Mouse (Mus musculus) heart, embryonic 13.5 days (tissue): ENCODE measurements around the gene Sgip1. TPM values are rescaled to one million over a fixed set of nuclear protein-coding genes. Genes with fewer than 3 reads are reported as not detected.
A peak's percentile ranks its signal among the peaks of the same experiment; 100 is the strongest.

Experiments used
- ATAC-seq: fragments of 200-750 bp; cut with Nextera tagmentation; 2 replicates; pipeline ENCODE4 v1.8.0; 2017; ENCODE audit warnings: moderate TSS enrichment; ENCODE audit not compliant: insufficient number of reproducible peaks, low FRiP score, low TSS enrichment; ENCODE audit errors: extremely low read depth
- H3K27ac ChIP-seq: fragments of 300-500 bp; sonication (generic); replicated peaks from 2 replicates; pipeline ENCODE4 v1.5.1; 2015; ENCODE audit warnings: moderate library complexity, mild to moderate bottlenecking, inconsistent platforms
- H3K27me3 ChIP-seq: fragments of 300-500 bp; sonication (generic); replicated peaks from 2 replicates; pipeline ENCODE4 v1.6.1; 2015; ENCODE audit warnings: mild to moderate bottlenecking, inconsistent platforms
- H3K36me3 ChIP-seq: fragments of 300-500 bp; sonication (generic); 2 replicates; pipeline ENCODE4 v1.6.1; 2015; ENCODE audit warnings: mild to moderate bottlenecking, inconsistent platforms
- H3K4me1 ChIP-seq: fragments of 300-500 bp; sonication (generic); 2 replicates; pipeline ENCODE4 v1.6.1; 2015; ENCODE audit warnings: inconsistent platforms
- H3K4me2 ChIP-seq: fragments of 300-500 bp; sonication (generic); 2 replicates; pipeline ENCODE4 v1.6.1; 2015; ENCODE audit warnings: inconsistent platforms, mild to moderate bottlenecking, moderate library complexity
- H3K4me3 ChIP-seq: fragments of 300-500 bp; sonication (generic); 2 replicates; pipeline ENCODE4 v1.5.1; 2015; ENCODE audit warnings: moderate library complexity, mild to moderate bottlenecking, inconsistent platforms
- H3K9ac ChIP-seq: fragments of 300-500 bp; sonication (generic); 2 replicates; pipeline ENCODE4 v1.6.1; 2015; ENCODE audit warnings: inconsistent platforms, mild to moderate bottlenecking, moderate library complexity
- H3K9me3 ChIP-seq: fragments of 300-500 bp; sonication (generic); 2 replicates; pipeline ENCODE4 v1.6.1; 2016; ENCODE audit warnings: inconsistent platforms
- WGBS: fragments of 180-500 bp; shearing (Covaris S2); methylation state at CpG from one replicate; pipeline ENCODE4 v1.1.7; 2015; ENCODE audit warnings: mixed read lengths; 5-methylcytosine and 5-hydroxymethylcytosine counted together
- polyA plus RNA-seq: library from polyadenylated mRNA; unstranded; fragments of >200 nt; fragmentation: Nextera tagmentation; extraction: Ambion mirVana; gene quantifications from 2 replicates; pipeline ENCODE4 v1.2.1, GENCODE M21; 2015

The Sgip1 gene
- polyA plus RNA-seq, 1 experiment from 2014 or later, result 1.3 TPM

- Histone ChIP-seq H3K9ac (no peak overlapping the region), H3K9me3 (no peaks in the 10 kb centered on the region), H3K4me3 (no peak overlapping the region), H3K27ac (no peak overlapping the region), H3K4me2 (no peak overlapping the region), H3K36me3 (no peaks in the 10 kb centered on the region), H3K27me3 (no peaks in the 10 kb centered on the region), H3K4me1 (peaks cover 3% of the 10 kb centered on the region; the same call in 1 of the 2 replicates)
- 62% methylated on average over 3 of the region's 3 CpGs for WGBS
- no peak for ATAC-seq
These were observed 12.4 kb downstream of the Sgip1 start for GRCm38 (mm10) chr4:102753334-102754090.

DNA sequence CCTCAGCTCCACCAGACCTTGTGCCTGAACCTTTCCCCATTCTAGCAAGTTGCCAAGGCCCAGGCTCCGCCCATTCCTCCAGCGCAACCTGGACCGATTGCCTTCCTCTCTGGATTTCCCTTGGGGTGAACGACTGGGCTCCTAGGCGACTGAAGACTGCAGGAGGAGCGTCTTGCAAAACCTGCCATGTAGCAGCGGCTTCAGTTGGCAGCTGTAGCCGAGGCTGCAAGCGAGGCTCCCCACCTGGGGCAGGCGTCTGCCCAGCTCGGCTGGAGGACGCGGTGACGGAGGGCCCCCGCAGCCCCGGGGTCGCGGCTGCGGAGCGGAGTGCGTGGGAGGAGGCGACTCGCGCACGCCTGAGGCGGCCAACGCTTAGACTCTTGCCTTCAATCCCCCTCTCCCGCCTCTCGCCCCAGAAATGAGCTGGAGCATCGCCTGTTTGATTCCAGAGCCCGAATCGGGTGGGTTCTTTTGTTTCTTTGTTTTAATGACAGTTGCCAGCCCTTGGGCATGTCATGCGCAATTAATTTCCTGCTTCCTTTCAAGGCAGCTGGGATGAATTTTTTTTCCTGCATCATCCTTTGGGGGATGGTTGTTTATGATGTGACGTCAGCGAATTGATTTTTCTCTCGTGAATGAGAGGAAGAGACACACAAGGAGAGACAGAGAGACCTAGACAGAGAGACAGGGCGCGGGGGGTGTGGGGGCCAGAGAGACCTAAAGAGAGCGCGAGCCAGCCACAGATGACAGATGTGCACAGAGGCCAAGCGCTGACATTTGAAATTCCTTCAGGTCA is 18.2 kb downstream of the Sgip1 start:
- ATAC-seq, result no peak
- Histone ChIP-seq H3K4me3 (peak overlapping the region; percentile 66), H3K36me3 (no peaks in the 10 kb centered on the region), H3K4me1 (peaks cover 18% of the 10 kb centered on the region), H3K27me3 (peaks cover 15% of the 10 kb centered on the region), H3K9me3 (no peaks in the 10 kb centered on the region), H3K27ac (no peak overlapping the region), H3K4me2 (peak overlapping the region; percentile 99), H3K9ac (peak overlapping the region; percentile 83)
- WGBS, result under 1% methylated on average over 41 of the region's 41 CpGs

DNA sequence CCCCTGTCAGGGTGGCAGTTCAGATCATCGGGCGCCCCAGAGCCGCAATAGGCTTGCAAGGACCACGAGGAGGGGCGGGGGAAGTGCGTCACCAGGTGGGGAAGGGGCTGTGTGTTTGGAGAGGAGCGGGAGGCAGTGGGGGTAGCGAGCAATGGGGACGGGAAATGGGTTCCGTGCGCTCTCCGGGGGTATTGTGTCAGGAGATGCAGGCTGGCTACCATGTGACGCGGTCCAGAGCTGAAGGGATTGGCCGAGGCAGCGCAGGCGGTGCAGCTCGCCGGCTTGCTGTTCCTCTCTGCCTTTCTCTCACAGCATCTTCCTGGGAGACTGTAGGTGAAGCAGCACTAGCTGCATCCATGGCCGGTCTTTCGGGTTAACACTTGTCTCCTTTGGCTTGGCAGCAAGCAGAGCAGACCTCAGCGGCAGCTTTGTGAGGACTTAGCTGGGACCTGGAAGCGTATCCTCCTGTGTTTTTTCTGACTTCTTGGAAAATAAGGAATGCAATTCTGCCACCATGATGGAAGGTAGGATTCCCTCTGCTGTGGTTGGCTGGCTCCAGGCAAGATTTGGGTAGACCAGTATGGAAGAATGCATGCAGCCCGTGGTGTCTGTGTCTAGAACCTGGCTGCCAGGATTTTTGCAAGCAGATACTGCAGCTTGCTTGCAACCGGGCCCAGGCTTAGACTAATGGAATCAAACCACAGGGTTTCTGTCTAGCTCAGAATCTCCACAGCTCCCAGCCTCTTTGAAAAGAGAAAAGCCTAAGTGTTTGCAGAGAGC is 19.1 kb downstream of the Sgip1 start:
- 2% methylated on average over 25 of the region's 25 CpGs for WGBS
- ATAC-seq, result no peak
- Histone ChIP-seq H3K4me2 (peak overlapping the region; percentile 99), H3K4me3 (peak overlapping the region; percentile 66), H3K9me3 (no peaks in the 10 kb centered on the region), H3K27ac (peak overlapping the region; percentile 30), H3K4me1 (peaks cover 18% of the 10 kb centered on the region), H3K27me3 (peaks cover 15% of the 10 kb centered on the region), H3K36me3 (no peaks in the 10 kb centered on the region), H3K9ac (peak overlapping the region; percentile 83)

GRCm38 (mm10) chr4:102762075-102762474 is 21.0 kb downstream of the Sgip1 start:
- Histone ChIP-seq H3K27ac (no peak overlapping the region), H3K9me3 (no peaks in the 10 kb centered on the region), H3K4me2 (no peak overlapping the region), H3K27me3 (peaks cover 15% of the 10 kb centered on the region), H3K36me3 (no peaks in the 10 kb centered on the region), H3K4me3 (no peak overlapping the region), H3K4me1 (peaks cover 18% of the 10 kb centered on the region), H3K9ac (no peak overlapping the region)
- no peak for ATAC-seq
- WGBS, result 44% methylated on average over 7 of the region's 7 CpGs

DNA sequence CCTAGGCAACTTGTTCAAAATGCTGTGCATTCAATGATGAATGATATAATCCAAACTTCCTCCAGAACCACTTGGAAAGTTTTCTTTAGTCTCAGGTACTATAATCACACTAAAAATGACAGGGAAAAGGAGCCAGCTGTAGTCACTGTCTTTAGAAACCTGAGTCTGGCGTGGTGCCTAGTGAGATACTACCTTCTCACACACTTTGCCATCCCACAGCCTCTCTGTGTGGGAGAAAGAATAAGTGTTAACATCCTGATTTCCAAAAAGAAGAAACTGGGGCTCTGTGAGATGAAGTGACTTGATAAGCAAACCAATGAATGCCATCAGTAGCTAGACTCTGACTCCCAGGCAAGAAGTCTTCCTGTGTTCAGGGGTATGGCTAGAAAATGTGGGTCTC is 28.0 kb downstream of the Sgip1 start:
- no peak overlapping the region for H3K9ac ChIP-seq
- H3K27ac ChIP-seq, result no peak overlapping the region
- no peaks in the 10 kb centered on the region for H3K36me3 ChIP-seq
- WGBS, result 67% methylated on average over 1 of the region's 1 CpGs
- H3K27me3 ChIP-seq, result no peaks in the 10 kb centered on the region
- H3K9me3 ChIP-seq, result no peaks in the 10 kb centered on the region
- peaks cover 7% of the 10 kb centered on the region for H3K4me1 ChIP-seq
- H3K4me2 ChIP-seq, result no peak overlapping the region
- no peak overlapping the region for H3K4me3 ChIP-seq
- ATAC-seq, result no peak

GRCm38 (mm10) chr4:102769936-102770335 is 28.8 kb downstream of the Sgip1 start:
- no peaks in the 10 kb centered on the region for H3K36me3 ChIP-seq
- H3K4me1 ChIP-seq, result peaks cover 7% of the 10 kb centered on the region
- H3K4me3 ChIP-seq, result no peak overlapping the region
- no peak overlapping the region for H3K27ac ChIP-seq
- H3K9ac ChIP-seq, result no peak overlapping the region
- no peaks in the 10 kb centered on the region for H3K9me3 ChIP-seq
- no peak for ATAC-seq
- 74% methylated on average over 6 of the region's 6 CpGs for WGBS
- no peaks in the 10 kb centered on the region for H3K27me3 ChIP-seq
- H3K4me2 ChIP-seq, result no peak overlapping the region

- no peak for ATAC-seq
- Histone ChIP-seq H3K27me3 (no peaks in the 10 kb centered on the region), H3K4me2 (no peak overlapping the region), H3K9me3 (no peaks in the 10 kb centered on the region), H3K4me1 (peaks cover 7% of the 10 kb centered on the region), H3K36me3 (no peaks in the 10 kb centered on the region), H3K9ac (no peak overlapping the region), H3K4me3 (no peak overlapping the region), H3K27ac (no peak overlapping the region)
- 65% methylated on average over 5 of the region's 5 CpGs for WGBS
These were observed 30.7 kb downstream of the Sgip1 start for GRCm38 (mm10) chr4:102771598-102772357.

- Histone ChIP-seq H3K27me3 (no peaks in the 10 kb centered on the region), H3K4me3 (no peak overlapping the region), H3K36me3 (no peaks in the 10 kb centered on the region), H3K27ac (no peak overlapping the region), H3K9me3 (no peaks in the 10 kb centered on the region), H3K4me2 (no peak overlapping the region), H3K4me1 (peaks cover 7% of the 10 kb centered on the region), H3K9ac (no peak overlapping the region)
- no peak for ATAC-seq
- 92% methylated on average over 3 of the region's 3 CpGs for WGBS
These were observed 32.1 kb downstream of the Sgip1 start for GRCm38 (mm10) chr4:102773225-102773624.

DNA sequence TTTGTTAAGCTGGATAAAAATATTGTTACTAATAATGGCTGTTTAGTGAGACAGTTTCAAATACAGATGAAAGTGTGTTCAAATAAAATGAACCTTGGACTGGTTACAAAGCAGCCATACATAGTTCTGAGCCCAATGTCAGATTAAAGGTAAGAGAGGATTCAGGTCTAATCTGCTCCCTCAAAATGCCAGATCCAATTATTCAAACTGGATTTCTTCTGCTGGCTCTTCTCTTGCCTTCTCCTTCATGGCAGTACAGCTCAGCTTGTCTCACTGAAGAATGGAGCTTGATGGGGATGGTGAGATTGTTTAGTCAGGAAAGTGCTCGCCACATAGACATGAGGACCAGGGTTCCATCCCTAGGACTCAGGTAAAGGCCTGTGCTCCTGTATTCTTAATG is 32.7 kb downstream of the Sgip1 start:
- 69% methylated on average over 1 of the region's 1 CpGs for WGBS
- no peak overlapping the region for H3K4me2 ChIP-seq
- H3K27ac ChIP-seq, result no peak overlapping the region

GRCm38 (mm10) chr4:102774549-102774948 is 33.5 kb downstream of the Sgip1 start:
- Histone ChIP-seq H3K4me3 (no peak overlapping the region), H3K9me3 (no peaks in the 10 kb centered on the region), H3K36me3 (no peaks in the 10 kb centered on the region), H3K4me1 (peaks cover 7% of the 10 kb centered on the region), H3K9ac (no peak overlapping the region), H3K4me2 (no peak overlapping the region), H3K27me3 (no peaks in the 10 kb centered on the region), H3K27ac (no peak overlapping the region)
- 50% methylated on average over 1 of the region's 1 CpGs for WGBS
- no peak for ATAC-seq

More for the DNA sequence above, 32.7 kb downstream of the Sgip1 start:
- peaks cover 7% of the 10 kb centered on the region for H3K4me1 ChIP-seq
- H3K36me3 ChIP-seq, result no peaks in the 10 kb centered on the region
- no peaks in the 10 kb centered on the region for H3K27me3 ChIP-seq
- H3K9me3 ChIP-seq, result no peaks in the 10 kb centered on the region
- no peak overlapping the region for H3K9ac ChIP-seq
- no peak for ATAC-seq
- H3K4me3 ChIP-seq, result no peak overlapping the region
